Mouse (Mus musculus) lung, postnatal 0 days (tissue): ENCODE measurements at regions not wholly inside any gene's neighbourhood (a gene's known extent, or its start where the extent isn't known, plus 50 kb on each side); places are given as distances from the start of the nearest gene placed in this dataset.

Experiments
- ATAC-seq: fragments of 200-750 bp; cut with Nextera tagmentation; 2 replicates; pipeline ENCODE4 v1.8.0; 2017; ENCODE audit warnings: moderate library complexity
- DNase-seq: peaks from one replicate; pipeline ENCODE4 v3.0.0-alpha.2; 2016; ENCODE audit warnings: low spot score
- H3K27ac ChIP-seq: fragments of 300-500 bp; sonication (generic); 2 replicates; pipeline ENCODE4 v1.5.1; 2014; ENCODE audit warnings: antibody characterized with exemption, mild to moderate bottlenecking, low read length, mixed read lengths
- H3K27me3 ChIP-seq: fragments of 300-500 bp; sonication (generic); replicated peaks from 2 replicates; pipeline ENCODE4 v1.6.1; 2014; ENCODE audit warnings: low read length, mixed read lengths; ENCODE audit not compliant: insufficient read depth
- H3K36me3 ChIP-seq: fragments of 300-500 bp; sonication (generic); 2 replicates; pipeline ENCODE4 v1.6.1; 2014; ENCODE audit warnings: low read length, mixed read lengths; ENCODE audit not compliant: insufficient read depth
- H3K4me1 ChIP-seq: fragments of 300-500 bp; sonication (generic); 2 replicates; pipeline ENCODE4 v1.6.1; 2014; ENCODE audit warnings: antibody characterized with exemption, low read depth, low read length, mixed read lengths; ENCODE audit not compliant: insufficient read depth
- H3K4me2 ChIP-seq: fragments of 300-500 bp; sonication (generic); replicated peaks from 2 replicates; pipeline ENCODE4 v1.6.1; 2014; ENCODE audit warnings: low read depth, mild to moderate bottlenecking, low read length, moderate library complexity, mixed read lengths
- H3K4me3 ChIP-seq: fragments of 300-500 bp; sonication (generic); 2 replicates; pipeline ENCODE4 v1.5.1; 2014; ENCODE audit warnings: low read depth, low read length
- H3K9ac ChIP-seq: fragments of 300-500 bp; sonication (generic); replicated peaks from 2 replicates; pipeline ENCODE4 v1.6.1; 2014; ENCODE audit warnings: low read depth, mild to moderate bottlenecking
- H3K9me3 ChIP-seq: fragments of 300-500 bp; sonication (generic); 2 replicates; pipeline ENCODE4 v1.6.1; 2016; ENCODE audit warnings: low read length, mixed read lengths
- CTCF ChIP-seq: IDR thresholded peaks from 2 replicates; pipeline ENCODE4 v1.5.1; 2016; ENCODE audit warnings: antibody characterized with exemption, mild to moderate bottlenecking
- EP300 ChIP-seq: IDR thresholded peaks from 2 replicates; pipeline ENCODE4 v1.6.1; 2016; ENCODE audit warnings: antibody characterized with exemption, mild to moderate bottlenecking, control low read depth
- WGBS: fragments of 180-500 bp; shearing (Covaris S2); extraction: QIAGEN DNeasy Blood & Tissue Kit; methylation state at CpG from one replicate; pipeline ENCODE4 v1.1.7; 2014; 5-methylcytosine and 5-hydroxymethylcytosine counted together

- no peak for DNase-seq
- 57% methylated on average over 4 of the region's 4 CpGs for WGBS
- TF ChIP-seq EP300 (no peak), CTCF (no peak)
Measured at GRCm38 (mm10) chr6:20833401-20833800, 381.9 kb upstream of the Kcnd2 start.

GRCm38 (mm10) chr6:20840149-20840548, 375.2 kb upstream of the Kcnd2 start:
- Histone ChIP-seq H3K4me2 (no peak overlapping the region), H3K36me3 (no peaks in the 10 kb centered on the region), H3K27me3 (no peaks in the 10 kb centered on the region), H3K9ac (no peak overlapping the region), H3K27ac (no peak overlapping the region), H3K9me3 (no peaks in the 10 kb centered on the region), H3K4me1 (no peaks in the 10 kb centered on the region), H3K4me3 (no peak overlapping the region)
- WGBS, result 49% methylated on average over 3 of the region's 3 CpGs
- DNase-seq, result no peak
- no peak for ATAC-seq
- TF ChIP-seq CTCF (peak; percentile 26; the same call in 1 of the 2 replicates), EP300 (no peak)

More at GRCm38 (mm10) chr6:20833401-20833800, 381.9 kb upstream of the Kcnd2 start:
- Histone ChIP-seq H3K4me3 (no peak overlapping the region), H3K9me3 (no peaks in the 10 kb centered on the region), H3K4me1 (no peaks in the 10 kb centered on the region), H3K27me3 (no peaks in the 10 kb centered on the region), H3K36me3 (no peaks in the 10 kb centered on the region), H3K4me2 (no peak overlapping the region), H3K27ac (no peak overlapping the region), H3K9ac (no peak overlapping the region)
- ATAC-seq, result no peak
